Mouse (Mus musculus): ENCODE results near the gene Rps10. TPM values are rescaled to one million over a fixed set of nuclear protein-coding genes. Genes with fewer than 3 reads are reported as not detected.
"Not testable (repeated sequence)": the region's sequence is repeated elsewhere in the genome, so short reads cannot be mapped to it uniquely, and the experiment has no call there.

Rps10 gene
- polyA plus RNA-seq, 1 experiment = 561 TPM

- Histone ChIP-seq H3K4me1 (ENCODE audit: control insufficient read depth, insufficient read depth, low read length) (no peaks in the 10 kb centered on the region), H3K4me3 (ENCODE audit: insufficient read depth, low read length) (no peak overlapping the region), H3K27ac (ENCODE audit: insufficient read depth, low read length) (no peak overlapping the region)
- TF ChIP-seq CTCF (IDR thresholded peaks at IDR 0.05; ENCODE audit: extremely low read depth, insufficient read depth, low read length) = no peak
- TF ChIP-seq POLR2A (IDR thresholded peaks at IDR 0.05; ENCODE audit: extremely low read depth, insufficient read depth, low read length) = no peak
Measured at GRCm38 (mm10) chr17:27645807-27646206, 9.3 kb upstream of the Rps10 start.

- Histone ChIP-seq H3K4me3 (ENCODE audit: insufficient read depth, low read length) (no peak overlapping the region), H3K4me1 (ENCODE audit: control insufficient read depth, insufficient read depth, low read length) (no peaks in the 10 kb centered on the region), H3K27ac (ENCODE audit: insufficient read depth, low read length) (no peak overlapping the region)
- 0 out of 2 replicates have a peak, but pooled peaks have one; percentile 13 for TF ChIP-seq CTCF (IDR thresholded peaks at IDR 0.05; ENCODE audit: extremely low read depth, insufficient read depth, low read length)
- TF ChIP-seq POLR2A (IDR thresholded peaks at IDR 0.05; ENCODE audit: extremely low read depth, insufficient read depth, low read length) = no peak
Measured at GRCm38 (mm10) chr17:27644572-27644971, 8.1 kb upstream of the Rps10 start.

GRCm38 (mm10) chr17:27643756-27644155, 7.3 kb upstream of the Rps10 start:
- TF ChIP-seq POLR2A (IDR thresholded peaks at IDR 0.05; ENCODE audit: extremely low read depth, insufficient read depth, low read length) (no peak), CTCF (IDR thresholded peaks at IDR 0.05; ENCODE audit: extremely low read depth, insufficient read depth, low read length) (no peak)
- Histone ChIP-seq H3K27ac (ENCODE audit: insufficient read depth, low read length) (no peak overlapping the region), H3K4me3 (ENCODE audit: insufficient read depth, low read length) (no peak overlapping the region), H3K4me1 (ENCODE audit: control insufficient read depth, insufficient read depth, low read length) (peaks cover 2% of the 10 kb centered on the region; the same call in 1 of the 2 replicates)

GRCm38 (mm10) chr17:27643101-27643500, 6.6 kb upstream of the Rps10 start:
- Histone ChIP-seq H3K27ac (ENCODE audit: insufficient read depth, low read length) (peak overlapping the region; percentile 40), H3K4me3 (ENCODE audit: insufficient read depth, low read length) (no peak overlapping the region)
- TF ChIP-seq POLR2A (IDR thresholded peaks at IDR 0.05; ENCODE audit: extremely low read depth, insufficient read depth, low read length) (no peak), CTCF (IDR thresholded peaks at IDR 0.05; ENCODE audit: extremely low read depth, insufficient read depth, low read length) (no peak)

GRCm38 (mm10) chr17:27642491-27643062, 6.1 kb upstream of the Rps10 start:
- no peak for TF ChIP-seq CTCF (IDR thresholded peaks at IDR 0.05; ENCODE audit: extremely low read depth, insufficient read depth, low read length)
- TF ChIP-seq POLR2A (IDR thresholded peaks at IDR 0.05; ENCODE audit: extremely low read depth, insufficient read depth, low read length) = no peak
- H3K27ac ChIP-seq (ENCODE audit: insufficient read depth, low read length) = peak overlapping the region; percentile 40
- peaks cover 2% of the 10 kb centered on the region; the same call in 1 of the 2 replicates for H3K4me1 ChIP-seq (ENCODE audit: control insufficient read depth, insufficient read depth, low read length)
- H3K4me3 ChIP-seq (ENCODE audit: insufficient read depth, low read length) = no peak overlapping the region

More at GRCm38 (mm10) chr17:27643101-27643500, 6.6 kb upstream of the Rps10 start:
- H3K4me1 ChIP-seq (ENCODE audit: control insufficient read depth, insufficient read depth, low read length) = peaks cover 2% of the 10 kb centered on the region; the same call in 1 of the 2 replicates

GRCm38 (mm10) chr17:27639851-27640250, 3.4 kb upstream of the Rps10 start:
- peak overlapping the region; percentile 47; the same call in 1 of the 2 replicates for H3K27ac ChIP-seq (ENCODE audit: insufficient read depth, low read length)
- H3K4me1 ChIP-seq (ENCODE audit: control insufficient read depth, insufficient read depth, low read length); H3K4me3 ChIP-seq (ENCODE audit: insufficient read depth, low read length): not testable (repeated sequence)

- TF ChIP-seq POLR2A (IDR thresholded peaks at IDR 0.05; ENCODE audit: extremely low read depth, insufficient read depth, low read length) = no peak
- TF ChIP-seq CTCF (IDR thresholded peaks at IDR 0.05; ENCODE audit: extremely low read depth, insufficient read depth, low read length) = peak; percentile 37
- Histone ChIP-seq H3K4me1 (ENCODE audit: control insufficient read depth, insufficient read depth, low read length) (peaks cover 2% of the 10 kb centered on the region; the same call in 1 of the 2 replicates), H3K27ac (ENCODE audit: insufficient read depth, low read length) (0 out of 2 replicates have a peak overlapping the region, but pooled peaks have one; percentile 47), H3K4me3 (ENCODE audit: insufficient read depth, low read length) (no peak overlapping the region)
Measured at GRCm38 (mm10) chr17:27638921-27639332, 2.5 kb upstream of the Rps10 start.

- Histone ChIP-seq H3K4me1 (ENCODE audit: control insufficient read depth, insufficient read depth, low read length) (peaks cover 2% of the 10 kb centered on the region; the same call in 1 of the 2 replicates), H3K27ac (ENCODE audit: insufficient read depth, low read length) (no peak overlapping the region), H3K4me3 (ENCODE audit: insufficient read depth, low read length) (no peak overlapping the region)
- TF ChIP-seq POLR2A (IDR thresholded peaks at IDR 0.05; ENCODE audit: extremely low read depth, insufficient read depth, low read length) (no peak), CTCF (IDR thresholded peaks at IDR 0.05; ENCODE audit: extremely low read depth, insufficient read depth, low read length) (no peak)
Measured at GRCm38 (mm10) chr17:27637333-27637732, 864 bp upstream of the Rps10 start.

GRCm38 (mm10) chr17:27635575-27635903, 930 bp downstream of the Rps10 start:
- not testable (repeated sequence) for H3K4me1 ChIP-seq (ENCODE audit: control insufficient read depth, insufficient read depth, low read length); H3K27ac ChIP-seq (ENCODE audit: insufficient read depth, low read length)
- H3K4me3 ChIP-seq (ENCODE audit: insufficient read depth, low read length) = peak overlapping the region; percentile 71

GRCm38 (mm10) chr17:27634871-27635574, 1.4 kb downstream of the Rps10 start, which contains the start of gene RPS10-NUDT3:
RPS10-NUDT3 (minus strand) TSS chr17:27635222.
- peaks cover 2% of the 10 kb centered on the region; the same call in 1 of the 2 replicates for H3K4me1 ChIP-seq (ENCODE audit: control insufficient read depth, insufficient read depth, low read length)
- TF ChIP-seq POLR2A (IDR thresholded peaks at IDR 0.05; ENCODE audit: extremely low read depth, insufficient read depth, low read length) = peak; percentile 68; the same call in 1 of the 2 replicates
- no peak for TF ChIP-seq CTCF (IDR thresholded peaks at IDR 0.05; ENCODE audit: extremely low read depth, insufficient read depth, low read length)

More at GRCm38 (mm10) chr17:27634871-27635574, 1.4 kb downstream of the Rps10 start, which contains the start of gene RPS10-NUDT3:
- H3K27ac ChIP-seq (ENCODE audit: insufficient read depth, low read length) = peak within 1 kb of the TSS; percentile 41; the same call in 1 of the 2 replicates
- peak within 1 kb of the TSS; percentile 71 for H3K4me3 ChIP-seq (ENCODE audit: insufficient read depth, low read length)
